Mouse (Mus musculus): ENCODE data around the gene Foxk2. TPM values are rescaled to one million over a fixed set of nuclear protein-coding genes. Genes with fewer than 3 reads are reported as not detected.
A peak's percentile ranks its signal among the peaks of the same experiment; 100 is the strongest.

Foxk2 gene
- polyA plus RNA-seq, 1 experiment from 2014 or later: 9.3 TPM

GRCm38 (mm10) chr11:121236564-121237344, 23.0 kb upstream of the Foxk2 start, which contains the start of gene Narf:
Gene Narf (plus strand): TSS chr11:121237253.
- DNase-seq (ENCODE audit: low spot score): peak; percentile 100
- peak within 1 kb of the TSS; percentile 99 for H3K27ac ChIP-seq
- H3K4me1 ChIP-seq: peaks cover 36% of the 10 kb centered on the region
- H3K4me3 ChIP-seq: peak within 1 kb of the TSS; percentile 75
- H3K36me3 ChIP-seq: peaks cover 21% of the 10 kb centered on the region
- WGBS: under 1% methylated on average over 50 of the region's 50 CpGs
- H3K27me3 ChIP-seq (ENCODE audit: insufficient read depth, poor library complexity, severe bottlenecking): no peaks in the 10 kb centered on the region
- H3K9me3 ChIP-seq: no peaks in the 10 kb centered on the region

- no peak for DNase-seq (ENCODE audit: low spot score)
- Histone ChIP-seq H3K27ac (peak overlapping the region; percentile 99), H3K4me1 (peaks cover 30% of the 10 kb centered on the region), H3K27me3 (ENCODE audit: insufficient read depth, poor library complexity, severe bottlenecking) (no peaks in the 10 kb centered on the region), H3K36me3 (peaks cover 29% of the 10 kb centered on the region), H3K4me3 (peak overlapping the region; percentile 75), H3K9me3 (no peaks in the 10 kb centered on the region)
- WGBS: 5% methylated on average over 28 of the region's 28 CpGs
Observed at GRCm38 (mm10) chr11:121237345-121238128, 22.3 kb upstream of the Foxk2 start.

DNA sequence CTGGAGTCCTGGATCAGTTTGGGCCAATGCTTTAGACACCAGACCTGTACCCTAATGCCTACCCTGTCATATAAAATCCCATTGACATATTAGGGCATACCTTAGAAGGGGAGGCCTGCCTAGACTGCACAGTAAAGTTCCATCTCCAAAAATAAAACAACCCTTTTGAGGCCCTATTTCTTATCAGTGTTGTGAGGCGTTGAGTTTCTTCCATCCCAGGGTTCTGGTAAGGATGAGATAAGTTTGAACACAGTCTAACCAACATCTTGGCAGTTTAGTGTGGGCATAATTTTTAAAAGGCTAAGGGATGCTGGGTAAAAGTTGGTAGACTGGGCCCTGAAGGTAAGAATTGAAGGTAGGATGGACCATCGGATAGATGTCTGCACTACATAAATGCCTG, 20.1 kb upstream of the Foxk2 start:
- Histone ChIP-seq H3K9me3 (no peaks in the 10 kb centered on the region), H3K4me1 (peaks cover 25% of the 10 kb centered on the region), H3K36me3 (peaks cover 49% of the 10 kb centered on the region), H3K27ac (peak overlapping the region; percentile 71; the same call in 1 of the 2 replicates), H3K27me3 (ENCODE audit: insufficient read depth, poor library complexity, severe bottlenecking) (no peaks in the 10 kb centered on the region), H3K4me3 (peak overlapping the region; percentile 75; the same call in 1 of the 2 replicates)
- DNase-seq (ENCODE audit: low spot score): no peak
- 52% methylated on average over 2 of the region's 2 CpGs for WGBS

GRCm38 (mm10) chr11:121250196-121250595, 9.6 kb upstream of the Foxk2 start:
- DNase-seq (ENCODE audit: low spot score): no peak
- WGBS: 87% methylated on average over 8 of the region's 8 CpGs
- Histone ChIP-seq H3K27me3 (ENCODE audit: insufficient read depth, poor library complexity, severe bottlenecking) (no peaks in the 10 kb centered on the region), H3K27ac (no peak overlapping the region), H3K9me3 (no peaks in the 10 kb centered on the region), H3K4me1 (no peaks in the 10 kb centered on the region; the same call in 1 of the 2 replicates), H3K4me3 (no peak overlapping the region), H3K36me3 (peaks cover 93% of the 10 kb centered on the region)

DNA sequence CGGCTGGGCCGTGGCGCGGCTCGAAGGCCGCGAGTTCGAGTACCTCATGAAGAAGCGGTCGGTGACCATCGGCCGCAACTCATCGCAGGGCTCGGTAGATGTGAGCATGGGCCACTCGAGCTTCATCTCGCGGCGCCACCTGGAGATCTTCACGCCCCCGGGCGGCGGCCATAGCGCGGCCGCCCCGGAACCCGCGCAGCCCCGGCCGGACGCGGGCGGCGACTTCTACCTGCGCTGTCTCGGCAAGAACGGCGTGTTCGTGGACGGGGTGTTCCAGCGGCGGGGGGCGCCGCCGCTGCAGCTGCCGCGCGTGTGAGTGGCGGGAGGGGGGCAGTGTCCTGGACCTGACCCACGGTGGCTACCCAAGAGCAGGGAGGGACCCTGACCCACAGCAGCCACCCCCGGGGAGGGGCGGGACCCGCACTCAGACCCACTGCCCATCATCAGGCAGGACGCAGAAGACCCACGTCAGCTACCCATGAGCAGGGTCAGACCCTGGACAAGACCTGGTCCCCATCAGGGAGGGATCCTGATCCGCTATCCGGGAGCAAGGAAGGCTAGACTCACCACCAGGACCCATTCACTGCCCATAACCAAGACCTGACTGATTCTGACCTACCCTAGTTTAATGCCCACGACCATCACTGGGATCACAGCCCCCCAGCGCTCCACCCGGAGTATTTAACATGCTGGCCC, 569 bp downstream of the Foxk2 start:
- Histone ChIP-seq H3K27me3 (ENCODE audit: insufficient read depth, poor library complexity, severe bottlenecking) (no peaks in the 10 kb centered on the region), H3K27ac (peak overlapping the region; percentile 93), H3K36me3 (peaks cover 46% of the 10 kb centered on the region), H3K4me1 (peaks cover 12% of the 10 kb centered on the region; the same call in 1 of the 2 replicates), H3K4me3 (peak overlapping the region; percentile 94), H3K9me3 (no peaks in the 10 kb centered on the region)
- no peak for DNase-seq (ENCODE audit: low spot score)
- under 1% methylated on average over 59 of the region's 60 CpGs for WGBS

GRCm38 (mm10) chr11:121261074-121261473, 1.3 kb downstream of the Foxk2 start:
- Histone ChIP-seq H3K9me3 (no peaks in the 10 kb centered on the region), H3K27ac (peak overlapping the region; percentile 93; the same call in 1 of the 2 replicates), H3K36me3 (peaks cover 46% of the 10 kb centered on the region), H3K27me3 (ENCODE audit: insufficient read depth, poor library complexity, severe bottlenecking) (no peaks in the 10 kb centered on the region), H3K4me1 (peaks cover 12% of the 10 kb centered on the region; the same call in 1 of the 2 replicates), H3K4me3 (peak overlapping the region; percentile 94)
- WGBS: 48% methylated on average over 2 of the region's 2 CpGs
- no peak for DNase-seq (ENCODE audit: low spot score)

GRCm38 (mm10) chr11:121277516-121277915, 17.7 kb downstream of the Foxk2 start:
- Histone ChIP-seq H3K27me3 (ENCODE audit: insufficient read depth, poor library complexity, severe bottlenecking) (no peaks in the 10 kb centered on the region), H3K9me3 (no peaks in the 10 kb centered on the region), H3K36me3 (peaks cover 25% of the 10 kb centered on the region), H3K4me1 (peaks cover 40% of the 10 kb centered on the region), H3K4me3 (no peak overlapping the region), H3K27ac (no peak overlapping the region)
- no peak for DNase-seq (ENCODE audit: low spot score)
- 87% methylated on average over 8 of the region's 8 CpGs for WGBS

DNA sequence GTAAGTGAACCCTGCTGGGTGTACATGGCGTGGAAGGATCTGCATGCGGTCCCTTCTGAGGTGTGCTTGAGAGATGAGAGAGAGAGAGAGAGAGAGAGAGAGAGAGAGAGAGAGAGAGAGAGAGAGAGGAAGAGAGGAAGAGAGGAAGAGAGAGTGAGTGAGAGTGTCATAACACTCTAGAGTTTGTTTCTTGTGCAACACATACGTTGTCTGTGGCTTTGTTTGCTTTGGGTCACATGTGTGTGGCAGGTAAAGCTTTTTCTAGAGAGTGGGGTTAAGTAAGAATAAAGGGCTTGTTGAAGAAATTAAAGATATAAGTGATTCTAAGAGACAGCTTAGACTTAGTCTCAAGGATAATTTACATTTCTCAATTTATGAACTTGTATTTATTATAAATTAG, 18.2 kb downstream of the Foxk2 start:
- WGBS: 85% methylated on average over 3 of the region's 3 CpGs
- no peaks in the 10 kb centered on the region for H3K9me3 ChIP-seq
- DNase-seq (ENCODE audit: low spot score): no peak
- no peaks in the 10 kb centered on the region for H3K27me3 ChIP-seq (ENCODE audit: insufficient read depth, poor library complexity, severe bottlenecking)
- H3K4me3 ChIP-seq: no peak overlapping the region
- H3K4me1 ChIP-seq: peaks cover 45% of the 10 kb centered on the region
- peaks cover 20% of the 10 kb centered on the region for H3K36me3 ChIP-seq
- H3K27ac ChIP-seq: no peak overlapping the region

DNA sequence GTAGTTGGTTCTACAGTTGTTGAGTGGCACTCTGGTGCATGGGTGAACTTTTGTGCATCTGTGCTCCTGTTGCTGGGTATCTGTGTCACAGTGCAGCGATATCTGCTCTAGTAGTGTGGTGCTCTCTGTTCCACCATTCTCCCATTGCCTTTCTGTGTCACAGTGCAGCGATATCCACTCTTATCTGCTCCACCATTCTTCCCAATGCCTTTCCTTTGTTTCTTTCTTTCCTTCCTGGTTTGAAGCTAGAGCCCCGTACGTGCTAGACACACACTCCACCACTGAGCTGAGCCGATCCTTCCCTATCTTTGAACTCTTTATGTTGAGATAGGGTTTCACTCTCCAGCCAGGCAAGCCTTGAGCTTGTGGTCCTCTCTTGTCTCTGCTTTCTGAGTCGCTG, 23.1 kb downstream of the Foxk2 start:
- Histone ChIP-seq H3K4me1 (peaks cover 43% of the 10 kb centered on the region), H3K27me3 (ENCODE audit: insufficient read depth, poor library complexity, severe bottlenecking) (no peaks in the 10 kb centered on the region), H3K9me3 (no peaks in the 10 kb centered on the region), H3K27ac (peak overlapping the region; percentile 65; the same call in 1 of the 2 replicates), H3K4me3 (no peak overlapping the region; the same call in 1 of the 2 replicates), H3K36me3 (peaks cover 35% of the 10 kb centered on the region)
- 23% methylated on average over 6 of the region's 6 CpGs for WGBS
- DNase-seq (ENCODE audit: low spot score): no peak

DNA sequence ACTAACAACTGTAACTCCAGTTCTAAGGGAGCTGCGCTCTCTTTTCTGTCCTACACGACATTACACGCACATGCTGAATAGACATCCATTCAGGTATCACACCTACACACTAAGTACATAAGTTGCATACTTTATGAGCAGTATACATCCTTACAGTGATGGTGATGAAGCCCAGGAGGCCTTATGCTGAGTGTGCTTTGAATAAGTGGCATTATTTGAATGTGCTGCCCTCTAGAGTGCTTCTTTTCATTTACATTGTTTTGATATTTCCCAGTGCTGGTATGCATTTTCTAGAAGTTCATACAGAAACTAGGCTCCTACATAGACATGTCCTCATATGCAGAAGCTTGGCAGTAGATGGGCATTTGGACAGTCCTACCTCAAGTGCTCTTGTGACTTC, 30.1 kb downstream of the Foxk2 start:
- no peak for DNase-seq (ENCODE audit: low spot score)
- no peaks in the 10 kb centered on the region for H3K9me3 ChIP-seq
- WGBS: 94% methylated on average over 3 of the region's 3 CpGs

DNA sequence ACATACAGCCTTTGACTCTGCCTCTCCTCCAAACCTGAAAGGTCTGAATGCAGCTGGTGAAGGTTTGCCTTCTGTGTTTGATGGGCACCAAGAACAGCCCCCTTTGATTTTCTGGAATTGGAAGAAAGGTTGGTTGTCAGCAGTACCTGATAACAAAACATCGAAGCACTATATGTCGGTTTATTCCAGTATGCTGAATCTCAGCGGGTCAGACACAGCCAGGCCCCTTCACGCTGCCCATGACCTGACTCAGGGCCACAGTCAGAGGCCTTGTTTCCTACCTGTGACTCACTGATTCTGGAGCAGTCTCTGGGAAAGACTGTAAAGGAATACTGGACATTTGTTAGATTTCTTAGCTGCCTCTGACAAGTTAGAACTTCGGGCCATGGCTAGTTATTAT, 35.0 kb downstream of the Foxk2 start:
- Histone ChIP-seq H3K4me1 (no peaks in the 10 kb centered on the region), H3K27ac (no peak overlapping the region), H3K9me3 (no peaks in the 10 kb centered on the region), H3K4me3 (no peak overlapping the region), H3K36me3 (peaks cover 92% of the 10 kb centered on the region), H3K27me3 (ENCODE audit: insufficient read depth, poor library complexity, severe bottlenecking) (no peaks in the 10 kb centered on the region)
- no peak for DNase-seq (ENCODE audit: low spot score)
- 97% methylated on average over 5 of the region's 5 CpGs for WGBS

More for the DNA sequence above, 30.1 kb downstream of the Foxk2 start:
- no peaks in the 10 kb centered on the region for H3K27me3 ChIP-seq (ENCODE audit: insufficient read depth, poor library complexity, severe bottlenecking)
- H3K27ac ChIP-seq: no peak overlapping the region
- 0 out of 2 replicates have a peak, but pooled peaks cover 3% of the 10 kb centered on the region for H3K4me1 ChIP-seq
- H3K4me3 ChIP-seq: no peak overlapping the region
- peaks cover 95% of the 10 kb centered on the region for H3K36me3 ChIP-seq

DNA sequence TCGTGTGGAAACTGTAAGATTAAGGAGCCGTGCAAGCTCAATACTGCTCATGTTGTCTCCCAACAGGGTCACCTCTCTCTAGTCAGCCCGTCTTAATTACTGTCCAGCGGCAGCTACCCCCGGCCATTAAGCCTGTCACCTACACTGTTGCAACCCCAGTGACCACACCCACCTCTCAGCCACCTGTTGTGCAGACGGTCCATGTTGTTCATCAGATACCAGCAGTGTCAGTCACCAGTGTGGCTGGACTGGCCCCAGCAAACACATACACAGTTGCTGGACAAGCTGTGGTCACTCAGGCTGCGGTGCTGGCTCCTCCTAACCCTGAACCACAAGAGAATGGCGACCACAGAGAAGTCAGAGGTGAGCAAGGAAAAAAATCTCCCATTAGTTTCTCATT, 38.7 kb downstream of the Foxk2 start:
- Histone ChIP-seq H3K27me3 (ENCODE audit: insufficient read depth, poor library complexity, severe bottlenecking) (no peaks in the 10 kb centered on the region), H3K27ac (no peak overlapping the region), H3K4me3 (no peak overlapping the region), H3K36me3 (peaks cover 94% of the 10 kb centered on the region), H3K4me1 (no peaks in the 10 kb centered on the region), H3K9me3 (no peaks in the 10 kb centered on the region)
- WGBS: 85% methylated on average over 8 of the region's 8 CpGs
- DNase-seq (ENCODE audit: low spot score): no peak

All from heart, embryonic 10.5 days (tissue).